Mouse (Mus musculus) CH12.LX (cell line): ENCODE results near the gene Fam114a1. TPM values are rescaled to one million over a fixed set of nuclear protein-coding genes. Genes with fewer than 3 reads are reported as not detected.

ENCODE experiments used
- DNase-seq: peaks from one replicate; pipeline ENCODE4 v3.0.0-alpha.2; 2013; ENCODE audit errors: extremely low read depth
- H3K27ac ChIP-seq: 2 replicates; pipeline ENCODE4 v1.5.1; 2012; ENCODE audit warnings: low read depth, mild to moderate bottlenecking, control low read depth, moderate library complexity; ENCODE audit not compliant: insufficient read depth
- H3K27me3 ChIP-seq: replicated peaks from 2 replicates; pipeline ENCODE3; 2012; ENCODE audit warnings: inconsistent platforms
- H3K36me3 ChIP-seq, 2 experiments: replicated peaks in 1 of 2; 2 replicates each; pipeline versions ENCODE3 to v1.6.1; 2012; ENCODE audit warnings: inconsistent platforms in 1 of 2, low read length in 1 of 2, mild to moderate bottlenecking in 1 of 2, mixed read lengths in 1 of 2, moderate library complexity in 1 of 2; ENCODE audit not compliant: control insufficient read depth in 1 of 2, insufficient read depth in 1 of 2
- H3K4me1 ChIP-seq, 2 experiments: 2 replicates each; pipeline ENCODE4 v1.6.1; 2012; ENCODE audit warnings: inconsistent platforms in 1 of 2, moderate library complexity in 1 of 2; ENCODE audit not compliant: insufficient read depth in 2 of 2, control insufficient read depth in 1 of 2
- H3K4me2 ChIP-seq: 2 replicates; pipeline ENCODE4 v1.6.1; 2012; ENCODE audit warnings: low read depth, mild to moderate bottlenecking, control low read depth; ENCODE audit not compliant: poor library complexity, insufficient read depth, severe bottlenecking
- H3K4me3 ChIP-seq, 3 experiments: fragments of 150-350 bp in 1 of 3; sonication (generic) in 1 of 3; replicated peaks in 1 of 3; 2 replicates each; pipeline versions ENCODE3 to v1.5.1; 2011 to 2012; ENCODE audit warnings: low read depth in 2 of 3, low read length in 2 of 3, mild to moderate bottlenecking in 2 of 3, moderate library complexity in 2 of 3, control low read depth in 1 of 3, improper control_type of control experiment in 1 of 3, inconsistent platforms in 1 of 3, mixed read lengths in 1 of 3; ENCODE audit not compliant: poor library complexity in 1 of 3
- H3K79me2 ChIP-seq: replicated peaks from 2 replicates; pipeline ENCODE4 v1.6.1; 2012; ENCODE audit warnings: mild to moderate bottlenecking, moderate library complexity; ENCODE audit not compliant: control insufficient read depth, poor library complexity, insufficient read depth, severe bottlenecking; ENCODE audit errors: extremely low read depth
- H3K9ac ChIP-seq: 2 replicates; pipeline ENCODE4 v1.6.1; 2012; ENCODE audit warnings: low read depth, mild to moderate bottlenecking, control low read depth, moderate library complexity; ENCODE audit not compliant: insufficient read depth
- H3K9me3 ChIP-seq: replicated peaks from 2 replicates; pipeline ENCODE3; 2012; ENCODE audit warnings: low read length, inconsistent platforms, mixed read lengths
- CHD1 ChIP-seq: IDR thresholded peaks from 2 replicates; pipeline ENCODE4 v1.6.1; 2012; ENCODE audit warnings: low read depth, low read length, improper control_type of control experiment, inconsistent platforms
- CHD2 ChIP-seq: IDR thresholded peaks from 2 replicates; pipeline ENCODE4 v1.6.1; 2011; ENCODE audit warnings: low read length, improper control_type of control experiment
- CTCF ChIP-seq, 2 experiments: IDR thresholded peaks in 1 of 2; conservative IDR thresholded peaks in 1 of 2; 2 replicates each; pipeline ENCODE4 v1.5.1; 2011 to 2012; ENCODE audit warnings: low read depth in 2 of 2, low read length in 2 of 2, improper control_type of control experiment in 1 of 2, inconsistent platforms in 1 of 2, mild to moderate bottlenecking in 1 of 2, moderate library complexity in 1 of 2
- ELF1 ChIP-seq: IDR thresholded peaks from 2 replicates; pipeline ENCODE4 v1.6.1; 2014; ENCODE audit warnings: low read depth, mild to moderate bottlenecking, inconsistent platforms, low read length, improper control_type of control experiment
- EP300 ChIP-seq: IDR thresholded peaks from 2 replicates; pipeline ENCODE4 v1.6.1; 2011; ENCODE audit warnings: low read length, improper control_type of control experiment
- ETS1 ChIP-seq: conservative IDR thresholded peaks from 2 replicates; pipeline ENCODE4 v1.6.1; 2012; ENCODE audit warnings: low read depth, mild to moderate bottlenecking, inconsistent platforms, low read length, improper control_type of control experiment, moderate library complexity
- JUN ChIP-seq: IDR thresholded peaks from 2 replicates; pipeline ENCODE4 v1.6.1; 2011; ENCODE audit warnings: low read depth, mild to moderate bottlenecking, low read length, improper control_type of control experiment, moderate library complexity; ENCODE audit not compliant: insufficient read depth
- JUND ChIP-seq: conservative IDR thresholded peaks from 2 replicates; pipeline ENCODE4 v1.6.1; 2011; ENCODE audit warnings: low read depth, low read length, improper control_type of control experiment
- MAX ChIP-seq: IDR thresholded peaks from 2 replicates; pipeline ENCODE4 v1.6.1; 2011; ENCODE audit warnings: low read length, improper control_type of control experiment
- NRF1 ChIP-seq: IDR thresholded peaks from 2 replicates; pipeline ENCODE4 v1.6.1; 2014; ENCODE audit warnings: low read depth, mild to moderate bottlenecking, inconsistent platforms, low read length, improper control_type of control experiment, moderate library complexity
- POLR2A ChIP-seq: IDR thresholded peaks from 2 replicates; pipeline ENCODE4 v1.6.1; 2011; ENCODE audit warnings: low read depth, mild to moderate bottlenecking, improper control_type of control experiment, low read length
- POLR2AphosphoS2 ChIP-seq: IDR thresholded peaks from 2 replicates; pipeline ENCODE4 v1.6.1; 2011; ENCODE audit warnings: low read depth, low read length, improper control_type of control experiment
- RAD21 ChIP-seq: IDR thresholded peaks from 2 replicates; pipeline ENCODE4 v1.6.1; 2011; ENCODE audit warnings: low read depth, mild to moderate bottlenecking, low read length, improper control_type of control experiment, moderate library complexity
- RCOR1 ChIP-seq: conservative IDR thresholded peaks from 2 replicates; pipeline ENCODE4 v1.6.1; 2012; ENCODE audit warnings: low read depth, mild to moderate bottlenecking, inconsistent platforms, low read length, improper control_type of control experiment
- SMC3 ChIP-seq: IDR thresholded peaks from 2 replicates; pipeline ENCODE4 v1.6.1; 2011; ENCODE audit warnings: low read depth, low read length, improper control_type of control experiment
- UBTF ChIP-seq: IDR thresholded peaks from 2 replicates; pipeline ENCODE4 v1.6.1; 2012; ENCODE audit warnings: low read depth, mild to moderate bottlenecking, inconsistent platforms, low read length, improper control_type of control experiment, moderate library complexity
- USF2 ChIP-seq: conservative IDR thresholded peaks from 2 replicates; pipeline ENCODE4 v1.6.1; 2011; ENCODE audit warnings: low read depth, low read length, improper control_type of control experiment
- ZMIZ1 ChIP-seq: IDR thresholded peaks from 2 replicates; pipeline ENCODE4 v1.6.1; 2012; ENCODE audit warnings: low read depth, mild to moderate bottlenecking, inconsistent platforms, low read length, improper control_type of control experiment
- ZNF384 ChIP-seq: IDR thresholded peaks from 2 replicates; pipeline ENCODE4 v1.6.1; 2012; ENCODE audit warnings: low read depth, low read length, improper control_type of control experiment, inconsistent platforms
- dilution Hi-C: fragments of 300-500 bp; cut with MboI; formaldehyde crosslinking; loops from 2 replicates; pipeline ENCODE4 v1.14.3; 2020; ENCODE audit warnings: low sequenced_read_pairs; ENCODE audit not compliant: extremely low pct_unique_long_range_greater_than_20kb, extremely low pct_ligation_motif_present
- in situ Hi-C: fragments of 300-500 bp; cut with MboI; formaldehyde crosslinking; loops from 3 replicates; pipeline ENCODE4 v1.14.3; 2019; ENCODE audit warnings: low sequenced_read_pairs, low pct_ligation_motif_present, low pct_unique_long_range_greater_than_20kb, mixed read lengths
- polyA plus RNA-seq: library from polyadenylated mRNA; unstranded; fragments of >175 nt; gene quantifications from 2 replicates; pipeline ENCODE4 v1.2.1, GENCODE M21; 2012; ENCODE audit warnings: low read depth; ENCODE audit not compliant: insufficient read length
- total RNA-seq, 2 experiments: library from RNA; depleted of rRNA; stranded (reverse); fragments of 300-350 nt in 1 of 2; fragments of >200 nt in 1 of 2; gene quantifications; 2 replicates each; pipeline ENCODE4 v1.2.3; 2012 to 2014

Fam114a1 gene
- total and polyA plus RNA-seq, 3 experiments: 0.12 to 0.47 (median 0.27) TPM

DNA sequence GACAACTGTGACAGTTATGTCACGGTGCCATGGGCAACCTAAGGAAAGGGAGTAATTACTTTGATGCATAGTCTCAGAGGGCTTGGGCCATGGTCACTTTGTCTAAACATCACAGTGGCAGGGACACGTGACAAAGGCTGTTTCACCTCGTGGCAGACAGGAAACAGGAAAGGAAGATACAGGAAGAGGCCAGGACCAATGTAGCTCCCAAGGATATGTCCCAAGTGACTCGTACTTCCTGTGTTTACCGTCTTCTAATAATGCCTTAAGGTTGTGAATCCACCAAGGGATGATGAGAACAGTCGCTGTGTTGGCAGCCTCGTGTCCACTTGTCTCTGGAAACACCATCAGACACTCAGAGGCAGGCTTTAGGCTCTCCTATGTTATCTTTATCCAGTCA, 16.1 kb downstream of the Fam114a1 start:
- no peak overlapping the region for H3K27ac ChIP-seq
- no peaks in the 10 kb centered on the region for H3K9me3 ChIP-seq
- H3K4me1 ChIP-seq: peaks cover 2 to 10% of the 10 kb centered on the region in 2 experiments; a peak in 2 of 4 replicates
- H3K4me2 ChIP-seq: no peak overlapping the region
- no peaks in the 10 kb centered on the region for H3K27me3 ChIP-seq
- H3K9ac ChIP-seq: no peak overlapping the region
- H3K4me3 ChIP-seq: no peak overlapping the region
- no peaks in the 10 kb centered on the region for H3K36me3 ChIP-seq
- in situ Hi-C loops: no loop called here
- TF ChIP-seq POLR2A: no peak
- TF ChIP-seq CHD1: no peak
- no peak for TF ChIP-seq ZNF384
- no peak for TF ChIP-seq JUND
- DNase-seq: no peak
- H3K79me2 ChIP-seq: no peaks in the 10 kb centered on the region
- dilution Hi-C loops: no loop called here

DNA sequence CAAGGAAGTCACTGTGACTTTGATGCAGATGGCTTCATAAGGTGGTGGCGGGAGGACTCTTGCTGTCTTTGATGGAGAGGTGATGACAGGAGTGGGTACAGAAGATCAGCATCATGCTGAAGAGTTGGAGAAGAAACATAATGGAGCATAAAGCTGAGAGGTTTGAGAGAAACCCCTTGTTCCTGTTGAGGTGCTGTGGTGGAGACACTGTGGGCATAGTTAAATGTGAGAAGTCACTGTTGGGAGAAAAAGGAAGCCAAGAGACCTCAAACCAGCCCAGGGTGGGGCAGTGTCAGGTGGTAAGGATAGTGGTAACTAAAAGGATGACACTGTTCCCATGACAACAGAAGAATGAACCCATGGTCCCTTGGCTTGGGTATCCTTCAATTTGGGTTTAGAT, 20.1 kb downstream of the Fam114a1 start:
- Histone ChIP-seq H3K36me3 (no peaks in the 10 kb centered on the region), H3K4me2 (no peak overlapping the region), H3K9me3 (no peaks in the 10 kb centered on the region), H3K9ac (no peak overlapping the region), H3K4me3 (no peak overlapping the region), H3K27ac (no peak overlapping the region), H3K4me1 (peaks cover 2 to 8% of the 10 kb centered on the region in 2 experiments; a peak in 2 of 4 replicates), H3K27me3 (no peaks in the 10 kb centered on the region), H3K79me2 (no peaks in the 10 kb centered on the region)
- no peak for DNase-seq
- TF ChIP-seq RCOR1: no peak
- no peak for TF ChIP-seq RAD21
- no peak for TF ChIP-seq POLR2AphosphoS2
- TF ChIP-seq EP300: no peak
- TF ChIP-seq MAX: no peak
- no peak for TF ChIP-seq JUN
- TF ChIP-seq NRF1: no peak
- TF ChIP-seq USF2: no peak
- TF ChIP-seq UBTF: no peak
- no peak for TF ChIP-seq ZNF384
- no peak for TF ChIP-seq ZMIZ1
- TF ChIP-seq SMC3: no peak
- TF ChIP-seq ETS1: no peak
- dilution Hi-C loops: no loop called here
- in situ Hi-C loops: no loop called here

DNA sequence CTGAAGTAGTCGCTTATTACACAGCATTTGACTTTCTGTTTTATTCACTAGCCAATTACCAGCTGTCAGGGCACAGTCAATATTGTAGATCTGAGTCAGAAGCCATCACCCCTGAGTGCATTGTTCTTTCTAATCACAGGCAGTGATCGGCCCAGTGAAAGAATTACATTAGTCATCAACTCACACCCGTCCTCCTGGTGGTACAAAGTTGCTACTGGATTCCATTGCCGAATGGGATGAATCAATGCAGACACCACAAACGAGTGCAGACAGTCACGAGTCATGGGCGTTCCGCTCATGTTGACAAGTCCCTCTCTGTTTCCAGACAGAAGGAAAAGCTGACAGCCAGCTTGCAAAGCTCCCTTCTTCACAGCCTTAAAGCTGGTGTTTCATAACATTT, 22.7 kb downstream of the Fam114a1 start:
- Histone ChIP-seq H3K27ac (no peak overlapping the region), H3K9ac (no peak overlapping the region), H3K4me3 (no peak overlapping the region), H3K9me3 (no peaks in the 10 kb centered on the region), H3K4me2 (no peak overlapping the region), H3K79me2 (no peaks in the 10 kb centered on the region), H3K36me3 (no peaks in the 10 kb centered on the region)
- in situ Hi-C loops: no loop called here
- dilution Hi-C loops: no loop called here
- no peak for DNase-seq
- no peak for TF ChIP-seq ELF1
- TF ChIP-seq CHD2: no peak
- no peak for TF ChIP-seq MAX
- TF ChIP-seq RAD21: no peak
- no peak; a peak in 1 of 4 replicates for TF ChIP-seq CTCF (conservative IDR thresholded peaks at IDR 0.05 in 1 of 2, IDR thresholded peaks at IDR 0.05 in 1 of 2; ENCODE audit: low read depth in 2 of 2, low read length in 2 of 2)
- TF ChIP-seq, all 38 proteins: peak for 0
- H3K4me1 ChIP-seq: peaks cover 0 to 5% of the 10 kb centered on the region in 2 experiments; a peak in 2 of 4 replicates
- H3K27me3 ChIP-seq: no peaks in the 10 kb centered on the region
